Mouse (Mus musculus) kidney, postnatal 0 days (tissue): ENCODE results near the gene Igf2r. TPM values are rescaled to one million over a fixed set of nuclear protein-coding genes. Genes with fewer than 3 reads are reported as not detected.
A peak's percentile ranks its signal among the peaks of the same experiment; 100 is the strongest.

Experiments
- ATAC-seq: fragments of 200-750 bp; cut with Nextera tagmentation; replicated peaks from 2 replicates; pipeline ENCODE4 v1.8.0; 2017; ENCODE audit warnings: low read depth, moderate number of reproducible peaks, moderate TSS enrichment, moderate library complexity; ENCODE audit not compliant: low FRiP score
- DNase-seq: peaks from one replicate; pipeline ENCODE4 v3.0.0-alpha.2; 2016; ENCODE audit warnings: low spot score
- H3K27ac ChIP-seq: fragments of 300-500 bp; sonication (generic); 2 replicates; pipeline ENCODE4 v1.5.1; 2014; ENCODE audit warnings: mild to moderate bottlenecking
- H3K27me3 ChIP-seq: fragments of 300-500 bp; sonication (generic); 2 replicates; pipeline ENCODE4 v1.6.1; 2014; ENCODE audit warnings: low read length, mixed read lengths; ENCODE audit not compliant: insufficient read depth
- H3K36me3 ChIP-seq: fragments of 300-500 bp; sonication (generic); 2 replicates; pipeline ENCODE4 v1.6.1; 2014; ENCODE audit warnings: low read length, mixed read lengths; ENCODE audit not compliant: insufficient read depth
- H3K4me1 ChIP-seq: fragments of 300-500 bp; sonication (generic); replicated peaks from 2 replicates; pipeline ENCODE4 v1.6.1; 2014; ENCODE audit warnings: antibody characterized with exemption, low read length, mixed read lengths; ENCODE audit not compliant: insufficient read depth
- H3K4me2 ChIP-seq: fragments of 300-500 bp; sonication (generic); 2 replicates; pipeline ENCODE4 v1.6.1; 2014; ENCODE audit warnings: mild to moderate bottlenecking, low read length, moderate library complexity, mixed read lengths
- H3K4me3 ChIP-seq: fragments of 300-500 bp; sonication (generic); replicated peaks from 2 replicates; pipeline ENCODE4 v1.5.1; 2014; ENCODE audit warnings: low read depth, low read length
- H3K9ac ChIP-seq: fragments of 300-500 bp; sonication (generic); 2 replicates; pipeline ENCODE4 v1.6.1; 2014; ENCODE audit warnings: low read depth, low read length
- H3K9me3 ChIP-seq: fragments of 300-500 bp; sonication (generic); replicated peaks from 2 replicates; pipeline ENCODE4 v1.6.1; 2016; ENCODE audit warnings: low read length, inconsistent platforms, mixed read lengths
- CTCF ChIP-seq: IDR thresholded peaks from 2 replicates; pipeline ENCODE4 v1.5.1; 2016; ENCODE audit warnings: antibody characterized with exemption, low read depth, mild to moderate bottlenecking, moderate library complexity
- WGBS: fragments of 180-500 bp; shearing (Covaris S2); extraction: QIAGEN DNeasy Blood & Tissue Kit; methylation state at CpG from one replicate; pipeline ENCODE4 v1.1.7; 2014; 5-methylcytosine and 5-hydroxymethylcytosine counted together
- polyA plus RNA-seq: library from polyadenylated mRNA; unstranded; fragments of >200 nt; fragmentation: Nextera tagmentation; extraction: Ambion mirVana; gene quantifications from 2 replicates; pipeline ENCODE4 v1.2.1, GENCODE M21; 2015

Igf2r gene
- polyA plus RNA-seq, result 16.1 and 16.7 TPM in 2 replicates

DNA sequence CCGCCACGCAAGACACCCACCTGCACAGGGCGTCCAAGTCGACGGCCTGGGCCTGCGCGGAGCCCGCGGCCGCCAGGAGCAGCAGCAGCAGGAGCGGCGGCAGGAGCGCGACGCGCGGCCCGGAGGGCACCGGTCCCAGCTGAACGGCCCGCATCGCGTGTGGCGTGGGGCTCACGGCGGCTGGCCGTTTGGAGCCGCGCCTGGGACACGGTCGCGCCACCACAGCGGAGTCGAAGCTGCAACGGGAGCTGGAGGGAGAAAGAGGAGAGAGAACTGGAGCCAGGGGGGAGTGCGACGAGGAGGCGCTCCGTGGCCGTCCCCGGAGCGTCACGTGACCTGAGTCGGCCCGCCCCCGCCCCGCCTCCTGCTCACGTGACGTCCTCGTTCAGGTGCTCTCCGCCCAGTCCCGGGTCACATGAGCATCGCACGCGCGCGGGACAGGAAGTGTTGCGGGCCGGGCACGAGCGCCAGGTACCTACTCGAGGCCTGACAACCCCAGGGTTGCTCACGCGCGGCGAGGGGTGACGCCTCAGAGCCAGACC lies at the start of gene Igf2r:
Gene Igf2r (minus strand): TSS at position 285 of the 542 bp plus-strand sequence.
- DNase-seq, result peak; percentile 87
- H3K9me3 ChIP-seq, result no peaks in the 10 kb centered on the region
- no peaks in the 10 kb centered on the region for H3K27me3 ChIP-seq
- TF ChIP-seq CTCF, result no peak
- H3K27ac ChIP-seq, result peak within 1 kb of the TSS; percentile 82
- H3K4me1 ChIP-seq, result peaks cover 14% of the 10 kb centered on the region; the same call in 1 of the 2 replicates
- H3K36me3 ChIP-seq, result no peaks in the 10 kb centered on the region
- ATAC-seq, result peak; percentile 90
- WGBS, result 39% methylated on average over 51 of the region's 67 CpGs
- H3K4me2 ChIP-seq, result peak within 1 kb of the TSS; percentile 63
- peak within 1 kb of the TSS; percentile 63 for H3K4me3 ChIP-seq
- H3K9ac ChIP-seq, result peak within 1 kb of the TSS; percentile 82

DNA sequence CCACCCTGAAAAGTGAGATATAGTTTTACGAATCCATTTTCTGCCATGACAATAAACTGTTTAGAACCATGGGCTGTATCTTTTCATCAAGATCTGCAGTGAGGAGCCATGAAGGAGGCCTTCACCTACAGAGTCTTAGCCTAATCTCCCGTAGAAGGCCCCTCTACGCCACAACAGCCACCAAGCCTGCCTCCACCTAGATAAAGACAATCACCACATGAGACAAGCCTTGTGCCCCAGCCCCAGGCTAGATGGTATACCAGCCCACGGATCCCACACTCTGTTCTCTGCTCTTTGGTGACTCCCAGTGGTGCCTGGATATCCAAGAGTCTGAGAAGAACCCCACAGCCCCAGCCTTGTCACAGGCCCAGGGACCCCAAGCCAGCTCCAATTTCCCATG lies 46.4 kb upstream of the Igf2r start:
- H3K36me3 ChIP-seq, result peaks cover 7% of the 10 kb centered on the region; the same call in 1 of the 2 replicates
- DNase-seq (no peak), ATAC-seq (no peak)
- H3K27me3 ChIP-seq, result no peaks in the 10 kb centered on the region
- TF ChIP-seq CTCF, result no peak
- WGBS, result 93% methylated on average over 4 of the region's 4 CpGs
- no peak overlapping the region for H3K4me2 ChIP-seq
- no peak overlapping the region for H3K9ac ChIP-seq
- no peaks in the 10 kb centered on the region for H3K4me1 ChIP-seq
- H3K4me3 ChIP-seq, result no peak overlapping the region
- peaks cover 13% of the 10 kb centered on the region; the same call in 1 of the 2 replicates for H3K9me3 ChIP-seq
- H3K27ac ChIP-seq, result no peak overlapping the region

DNA sequence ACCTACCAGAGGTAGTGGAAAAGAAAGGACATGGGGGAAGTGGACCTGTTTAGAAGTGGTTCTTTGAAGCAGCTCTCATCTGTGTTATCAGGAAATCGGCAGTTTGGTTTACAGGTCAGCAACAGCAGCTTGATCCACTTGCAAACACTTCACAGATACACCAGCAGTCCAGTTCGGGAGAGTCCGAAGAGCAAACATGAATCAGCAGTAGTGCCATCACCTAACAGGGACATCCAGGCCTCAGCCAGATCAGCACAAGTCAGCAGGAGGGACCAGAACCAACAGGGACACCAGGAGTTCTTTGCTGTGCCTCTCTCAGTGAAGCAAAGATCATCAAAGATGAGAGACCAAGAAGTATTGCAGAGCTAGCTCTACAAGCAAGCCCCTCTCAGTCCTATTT lies 45.0 kb upstream of the Igf2r start:
- ATAC-seq (no peak), DNase-seq (no peak)
- Histone ChIP-seq H3K4me3 (no peak overlapping the region), H3K4me2 (no peak overlapping the region), H3K27me3 (no peaks in the 10 kb centered on the region), H3K27ac (no peak overlapping the region), H3K4me1 (no peaks in the 10 kb centered on the region), H3K9me3 (peaks cover 8% of the 10 kb centered on the region; the same call in 1 of the 2 replicates), H3K9ac (no peak overlapping the region), H3K36me3 (peaks cover 3% of the 10 kb centered on the region; the same call in 1 of the 2 replicates)
- no peak for TF ChIP-seq CTCF
- 90% methylated on average over 3 of the region's 3 CpGs for WGBS

DNA sequence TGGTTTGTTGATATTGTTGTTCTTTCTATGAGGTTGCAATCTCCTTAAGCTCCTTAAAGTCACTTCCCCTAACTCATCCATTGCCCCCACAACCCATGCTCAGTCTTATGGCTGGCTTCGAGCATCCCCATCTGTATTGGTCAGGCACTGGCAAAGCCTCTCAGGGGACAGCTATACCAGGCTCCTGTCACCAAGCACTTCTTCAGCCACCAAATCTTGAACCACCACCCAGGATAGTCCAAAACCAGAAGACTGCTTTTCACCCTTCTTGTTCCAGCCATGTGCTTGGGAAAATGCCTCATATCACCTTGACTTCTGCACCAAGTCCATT lies 41.5 kb upstream of the Igf2r start:
- DNase-seq, result no peak
- no peak for TF ChIP-seq CTCF
- Histone ChIP-seq H3K4me2 (no peak overlapping the region), H3K27me3 (no peaks in the 10 kb centered on the region), H3K9ac (no peak overlapping the region), H3K9me3 (no peaks in the 10 kb centered on the region), H3K4me3 (no peak overlapping the region), H3K36me3 (no peaks in the 10 kb centered on the region), H3K27ac (no peak overlapping the region), H3K4me1 (no peaks in the 10 kb centered on the region)
- 89% methylated on average over 1 of the region's 1 CpGs for WGBS
- ATAC-seq, result 0 out of 2 replicates have a peak, but pooled peaks have one; percentile 29

DNA sequence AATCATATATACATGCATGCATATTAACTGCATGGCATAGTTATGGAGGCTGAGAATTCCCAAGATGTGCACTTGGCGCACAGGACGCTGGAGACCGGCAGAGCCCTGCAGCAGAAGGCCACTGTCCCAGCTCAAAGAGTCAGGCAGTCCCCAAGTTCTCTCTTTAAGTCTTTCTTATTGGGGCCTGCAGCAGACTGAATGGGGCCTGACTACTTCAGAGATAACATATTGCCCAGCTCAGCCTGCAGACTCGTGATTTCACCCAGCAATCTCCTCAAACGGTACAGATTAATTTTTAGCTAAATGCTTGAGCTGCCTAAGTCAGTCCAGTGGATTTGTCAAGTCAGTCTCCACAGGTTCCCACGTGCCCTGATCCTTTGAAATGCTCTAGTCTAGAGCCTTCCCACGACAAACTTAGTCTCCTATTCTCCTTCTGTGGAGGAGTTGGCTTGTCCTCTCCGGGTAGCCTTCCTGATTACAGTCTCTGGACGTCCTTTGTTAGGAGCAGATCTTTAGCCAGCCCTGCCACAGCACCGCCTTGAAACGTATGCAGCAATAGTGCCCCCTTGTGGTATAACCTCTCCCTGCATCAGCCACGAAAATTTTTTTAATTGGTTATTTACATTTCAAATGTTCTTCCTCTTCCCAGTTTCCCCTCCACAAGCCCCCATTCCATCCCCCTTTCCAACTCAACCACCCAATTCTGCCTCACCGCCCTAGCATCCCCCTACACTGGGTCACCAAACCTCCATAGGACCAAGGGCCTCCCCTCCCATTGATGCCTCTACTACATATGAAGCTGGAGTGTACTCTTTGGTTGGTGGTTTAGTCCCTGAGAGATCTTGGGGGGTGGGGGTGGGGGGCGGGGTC lies 40.9 kb upstream of the Igf2r start:
- H3K27ac ChIP-seq, result peak overlapping the region; percentile 47
- no peak overlapping the region for H3K4me3 ChIP-seq
- no peaks in the 10 kb centered on the region for H3K36me3 ChIP-seq
- H3K27me3 ChIP-seq, result no peaks in the 10 kb centered on the region
- H3K4me1 ChIP-seq, result no peaks in the 10 kb centered on the region
- WGBS, result 24% methylated on average over 14 of the region's 14 CpGs
- H3K4me2 ChIP-seq, result no peak overlapping the region
- H3K9ac ChIP-seq, result no peak overlapping the region
- DNase-seq, result peak; percentile 94
- ATAC-seq, result peak; percentile 84
- peak; percentile 93 for TF ChIP-seq CTCF
- H3K9me3 ChIP-seq, result no peaks in the 10 kb centered on the region

DNA sequence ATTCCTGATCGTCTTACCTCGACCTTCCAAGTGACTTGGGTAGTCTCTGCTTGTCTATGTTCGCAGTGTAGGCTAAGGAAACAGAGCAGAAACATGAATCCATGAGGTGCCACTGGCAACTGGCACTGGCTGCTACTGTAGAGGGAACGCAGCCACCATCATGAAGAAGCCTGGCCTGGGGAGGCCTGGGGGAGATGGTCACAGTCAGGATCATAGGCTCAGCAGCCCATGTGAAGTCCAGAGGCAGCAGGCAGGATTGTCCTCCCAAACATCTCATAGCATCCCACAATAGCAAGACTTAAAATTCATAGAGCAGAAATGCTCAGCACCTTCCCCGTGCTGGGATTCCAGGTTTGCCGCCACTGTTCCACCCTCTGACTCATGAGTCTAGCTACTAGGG lies 39.4 kb upstream of the Igf2r start:
- WGBS, result 89% methylated on average over 6 of the region's 6 CpGs

More for the DNA sequence above, 39.4 kb upstream of the Igf2r start:
- Histone ChIP-seq H3K27ac (no peak overlapping the region), H3K4me2 (no peak overlapping the region), H3K36me3 (no peaks in the 10 kb centered on the region), H3K4me1 (no peaks in the 10 kb centered on the region), H3K9me3 (no peaks in the 10 kb centered on the region), H3K9ac (no peak overlapping the region), H3K27me3 (no peaks in the 10 kb centered on the region), H3K4me3 (no peak overlapping the region)
- DNase-seq (no peak), ATAC-seq (no peak)
- no peak for TF ChIP-seq CTCF
